Mouse (Mus musculus) activated CD4-positive, CD25-positive, alpha-beta regulatory T cell (primary cell): ENCODE measurements around the gene Hyal6. TPM values are rescaled to one million over a fixed set of nuclear protein-coding genes. Genes with fewer than 3 reads are reported as not detected.

Experiments used
- polyA plus RNA-seq, 2 experiments: library from polyadenylated mRNA; unstranded; fragments of 100-300 nt; shearing (Covaris generic); gene quantifications; one replicate each; pipeline ENCODE4 v1.2.1; 2017

Hyal6 gene
- under 1 TPM in 1 of 2 experiments, not detected in 1; 0.22 TPM for polyA plus RNA-seq

DNA sequence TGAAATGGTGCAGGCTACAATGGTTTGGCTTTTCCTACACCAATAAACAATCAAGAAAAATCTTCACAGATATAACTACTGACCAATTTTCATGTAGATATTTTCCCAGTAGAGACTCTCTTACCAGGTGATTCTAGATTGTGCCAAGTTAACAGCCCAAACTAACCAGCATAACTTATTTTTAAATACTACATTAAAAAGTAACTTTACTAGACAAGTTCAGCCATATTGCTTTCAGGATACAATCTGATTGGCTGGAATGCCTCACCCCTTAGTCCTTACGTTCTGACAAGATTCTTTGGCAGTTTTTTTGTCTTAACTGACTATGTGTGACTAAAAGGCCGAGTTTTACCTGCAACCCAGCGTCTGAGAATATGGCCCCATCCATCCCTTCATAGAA is at the start of gene Hyal6:
TSS of gene Hyal6 (plus strand) at position 301 of the 400 bp plus-strand sequence.

DNA sequence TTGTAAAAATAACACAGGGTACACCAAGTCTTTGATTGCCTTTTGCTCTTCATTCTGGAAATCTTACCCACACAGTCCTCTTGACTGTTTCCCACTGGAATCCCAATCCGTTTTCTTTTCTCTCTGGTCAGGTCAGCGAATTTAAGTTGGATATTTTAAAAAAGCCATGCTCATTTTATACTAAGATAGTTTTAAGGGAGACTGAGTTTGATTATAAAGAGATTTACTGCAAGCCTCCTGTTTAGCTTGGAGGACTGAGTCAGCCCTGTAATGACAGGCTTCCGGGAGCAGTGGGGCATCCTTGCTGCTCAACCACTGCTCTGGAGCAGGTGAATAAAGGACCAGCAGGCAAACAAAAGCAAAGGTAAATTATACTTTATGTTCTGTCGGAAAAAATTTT is 15.0 kb downstream of the Hyal6 start, which contains the start of gene Hyal4:
TSS of gene Hyal4 (plus strand) at position 301 of the 400 bp plus-strand sequence.

DNA sequence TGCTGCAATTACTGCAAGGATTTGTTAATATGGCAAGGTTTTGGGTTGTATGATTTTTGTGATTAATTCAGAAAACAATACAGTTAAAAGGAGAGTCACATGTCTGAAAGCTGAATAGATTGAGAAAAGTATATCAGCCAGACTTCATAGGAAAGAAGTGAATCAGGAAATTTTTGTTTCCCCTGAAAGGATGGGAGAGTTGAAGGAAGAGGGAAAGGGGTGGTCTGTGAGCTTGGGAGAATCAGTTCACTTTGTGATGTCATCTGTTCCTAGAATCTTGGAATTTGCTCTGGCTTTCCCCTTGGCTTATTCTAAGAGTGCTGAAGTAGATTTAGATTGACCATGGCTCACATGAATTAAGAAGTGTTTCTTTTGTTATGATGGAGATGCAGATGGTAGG is 57.8 kb downstream of the Hyal6 start, which contains the start of gene Spam1:
TSS of gene Spam1 (plus strand) at position 301 of the 400 bp plus-strand sequence.

Other genes with a start within 250 kb of the Hyal6 start
- gene Iqub, start 218.2 kb upstream of the Hyal6 start, polyA plus RNA-seq: not detected
- gene Ndufa5, start 205.2 kb upstream of the Hyal6 start, polyA plus RNA-seq: 100 to 1,000 TPM; 142 to 174 TPM
- gene Asb15, start 205.1 kb upstream of the Hyal6 start, polyA plus RNA-seq: under 1 TPM in 1 of 2 experiments, not detected in 1; 0.26 TPM
- not detected for gene Lmod2, start 135.5 kb upstream of the Hyal6 start, polyA plus RNA-seq
- gene Wasl, start 68.2 kb upstream of the Hyal6 start, polyA plus RNA-seq: 10 to 100 TPM; 34.6 to 36.8 TPM
- gene Hyal4, start 15.1 kb downstream of the Hyal6 start, polyA plus RNA-seq: not detected
- under 1 TPM in 1 of 2 experiments, not detected in 1; 0.14 TPM for gene Spam1, start 57.9 kb downstream of the Hyal6 start, polyA plus RNA-seq
- not detected for gene Hyal5, start 124.8 kb downstream of the Hyal6 start, polyA plus RNA-seq
- under 1 TPM; 0.12 to 0.14 TPM for gene Tmem229a, start 223.1 kb downstream of the Hyal6 start, polyA plus RNA-seq